Comparison of ENCODE assay signal across 20 mouse cellular contexts in the genomic region with DNA sequence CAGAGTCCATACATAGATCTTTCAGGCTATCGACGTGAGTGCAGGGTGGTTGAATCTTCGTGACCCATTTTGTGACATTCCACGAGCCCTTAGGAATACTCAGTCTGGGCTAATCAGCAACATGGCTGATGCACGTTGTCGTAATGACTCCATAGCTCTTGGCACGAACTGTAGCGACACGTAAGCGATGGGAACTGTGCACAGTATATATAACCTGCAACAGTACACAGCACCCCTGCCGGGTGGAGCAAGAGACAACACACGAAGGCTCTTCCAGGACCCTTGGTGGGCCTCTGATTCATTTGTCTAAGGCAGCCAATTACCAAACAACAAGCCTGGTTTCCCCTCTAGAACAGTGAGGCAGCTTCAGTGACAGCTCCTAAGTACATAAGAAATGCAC. TPM values are rescaled to one million over a fixed set of nuclear protein-coding genes. Genes with fewer than 3 reads are reported as not detected.
"Had no signal": no experiment of that assay in that cellular context is flagged by ENCODE, and none has a peak within 500 bp of the region (broad histone marks: within the 10 kb centered on the region; RNA-seq: fewer than 3 reads in every experiment).

No protein-coding gene starts in this region.

- H3K27ac ChIP-seq: liver, embryonic 14.5 days; midbrain, embryonic 12.5 days; neural tube, embryonic 13.5 days; neural tube, embryonic 15.5 days had no signal

- H3K27me3 ChIP-seq: neural tube, embryonic 13.5 days; neural tube, embryonic 15.5 days had no signal

- DNase-seq: lung, adult 18-20 months; lung, embryonic 14.5 days; lung, postnatal 10 days; lung, postnatal 4 days; midbrain, embryonic 14.5 days; right cerebral cortex, adult 18-20 months; right cerebral cortex, postnatal 25 days; right cerebral cortex, postnatal 4 days; spleen, adult 18-20 months; thymus, adult 18-20 months; thymus, postnatal 14 days; thymus, postnatal 36 days had no signal

- ATAC-seq: midbrain, embryonic 16.5 days had no signal

- H3K4me3 ChIP-seq: midbrain, embryonic 12.5 days; myocyte; neural tube, embryonic 13.5 days; neural tube, embryonic 15.5 days had no signal

- H3K9ac ChIP-seq: liver, embryonic 14.5 days; lung, embryonic 14.5 days; midbrain, embryonic 12.5 days; neural tube, embryonic 13.5 days; neural tube, embryonic 15.5 days had no signal

- H3K4me2 ChIP-seq: lung, embryonic 14.5 days; midbrain, embryonic 12.5 days; neural tube, embryonic 13.5 days; neural tube, embryonic 15.5 days had no signal

- H3K36me3 ChIP-seq: midbrain, embryonic 12.5 days; neural tube, embryonic 13.5 days; neural tube, embryonic 15.5 days had no signal

- H3K9me3 ChIP-seq: midbrain, embryonic 12.5 days; neural tube, embryonic 13.5 days; neural tube, embryonic 15.5 days had no signal

RNA-seq across cellular contexts. Expression of gene Fstl4, which starts 11.9 kb away (rescaled TPM):
- total RNA-seq: megakaryocyte, adult 5-6 weeks; megakaryocyte-erythroid progenitor cell, adult 5-6 weeks had no signal
- polyA plus RNA-seq: myocyte had no signal
